Mouse (Mus musculus): ENCODE results near the gene Cers6.
A peak's percentile ranks its signal among the peaks of the same experiment; 100 is the strongest.

Cers6 gene

DNA sequence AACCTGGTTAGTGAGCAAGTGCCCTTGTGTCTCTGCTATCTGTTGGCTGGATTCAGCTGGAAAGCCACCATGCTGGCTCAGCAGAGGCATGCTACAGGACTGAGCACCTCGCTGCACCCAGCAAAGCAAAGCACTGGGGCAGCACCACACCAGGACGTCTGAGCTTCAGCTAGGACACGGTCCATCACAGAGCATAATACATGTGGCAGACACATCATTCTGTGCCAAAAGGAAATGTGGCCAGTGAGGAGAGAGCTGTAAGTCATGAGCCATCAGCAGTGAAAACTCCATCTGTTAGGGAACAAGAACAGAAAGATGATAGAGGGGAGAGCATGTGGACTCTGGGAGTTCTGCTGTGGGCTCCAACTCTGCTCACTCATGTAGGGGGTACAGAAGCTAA is 254.7 kb downstream of the Cers6 start:
- DNase-seq (ENCODE audit: low spot score in 2 of 2), result no peak

DNA sequence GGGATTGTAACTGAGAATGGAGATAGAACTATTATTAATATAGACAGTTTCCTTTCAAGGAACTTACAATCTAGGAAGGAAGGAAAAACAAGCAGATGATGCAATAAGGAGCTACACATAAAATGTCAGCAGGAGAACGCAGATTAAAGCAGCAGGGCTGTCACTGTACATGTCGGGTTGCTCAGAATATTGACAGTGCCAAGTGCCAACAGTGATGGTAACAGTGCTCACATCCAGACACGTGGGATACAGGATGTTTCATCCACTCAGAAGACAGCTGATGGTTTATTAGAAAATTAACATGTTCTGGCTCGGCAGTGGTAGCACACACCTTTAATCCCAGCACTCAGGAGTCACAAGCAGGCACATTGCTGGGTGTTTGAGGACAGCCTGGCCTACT is 255.5 kb downstream of the Cers6 start:
- no peak for DNase-seq (ENCODE audit: low spot score in 2 of 2)

DNA sequence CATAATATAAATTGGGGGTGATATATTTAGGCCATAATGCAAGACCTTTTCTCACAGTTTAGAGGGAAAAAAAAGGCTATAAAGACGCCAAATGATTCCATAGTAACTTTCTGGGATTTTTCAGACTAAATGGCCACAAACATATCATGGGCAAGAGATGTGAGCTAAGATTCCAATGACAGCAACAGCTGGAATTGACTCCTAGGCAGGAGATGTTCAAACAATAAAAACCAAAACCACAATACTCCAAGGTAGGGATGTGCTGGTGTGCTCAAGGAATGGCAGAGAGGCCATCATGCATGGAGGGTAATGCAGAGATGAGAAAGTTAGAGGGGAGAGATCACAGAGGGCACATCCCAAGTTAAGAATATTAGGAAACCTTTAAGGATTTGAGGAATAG is 257.8 kb downstream of the Cers6 start:
- DNase-seq (ENCODE audit: low spot score in 2 of 2), result no peak

DNA sequence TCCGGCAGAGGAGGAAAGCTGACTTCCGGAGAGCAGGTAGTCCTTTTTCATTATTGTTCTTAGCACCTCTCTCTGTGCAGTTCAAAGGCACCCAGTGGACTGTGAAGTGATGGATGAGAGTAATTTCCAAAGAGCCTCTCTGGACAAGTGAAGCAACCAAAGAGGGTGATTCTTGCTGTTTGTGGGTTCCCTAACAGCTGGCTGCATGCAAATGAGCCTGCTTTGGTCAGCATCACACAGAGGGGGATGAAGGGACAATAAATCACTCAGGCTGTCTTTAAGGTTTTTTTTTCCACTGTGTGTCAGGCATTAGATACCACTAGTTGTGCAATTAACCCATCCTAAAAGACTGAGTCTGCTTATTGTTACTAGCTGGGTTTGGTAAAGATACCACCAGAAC is 258.5 kb downstream of the Cers6 start:
- no peak for DNase-seq (ENCODE audit: low spot score in 2 of 2)

DNA sequence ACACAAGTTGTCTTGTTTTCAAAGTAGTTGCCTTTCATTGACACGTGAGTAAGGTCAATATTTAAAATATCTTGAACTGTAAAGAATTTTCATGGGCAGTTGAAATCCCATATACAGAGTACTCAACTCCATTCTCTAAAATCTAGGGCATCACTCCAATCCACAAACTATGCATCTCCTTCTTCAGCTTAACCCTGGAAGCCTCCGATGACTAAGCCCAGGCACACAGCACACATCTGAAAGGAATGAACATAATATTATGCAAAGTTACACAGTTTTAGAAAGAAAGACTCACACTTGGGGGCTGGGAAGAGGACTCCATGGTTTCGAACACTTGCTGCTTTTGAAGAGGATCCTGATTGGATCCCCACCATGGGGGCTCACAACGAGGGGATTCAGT is 260.4 kb downstream of the Cers6 start:
- no peak for DNase-seq (ENCODE audit: low spot score in 2 of 2)

DNA sequence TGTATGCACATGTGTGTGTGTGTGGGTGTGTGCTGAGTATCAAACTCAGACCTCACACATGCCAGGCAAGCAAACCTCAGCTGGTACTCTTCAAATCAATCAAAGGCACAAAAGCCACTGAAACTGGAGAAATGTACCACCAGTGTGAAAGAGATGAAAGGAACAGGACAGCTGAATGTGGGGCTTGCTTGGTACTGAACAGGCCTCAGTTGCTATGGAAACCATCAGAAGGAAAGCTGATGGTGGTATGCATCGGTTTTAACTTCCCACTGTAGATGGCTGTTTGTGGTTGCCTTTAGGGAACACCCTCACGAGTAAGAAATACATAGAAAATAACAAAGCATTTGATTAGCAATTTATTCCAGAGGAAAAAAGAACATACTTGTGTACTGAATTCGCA is 264.2 kb downstream of the Cers6 start:
- DNase-seq (ENCODE audit: low spot score in 2 of 2), result no peak

DNA sequence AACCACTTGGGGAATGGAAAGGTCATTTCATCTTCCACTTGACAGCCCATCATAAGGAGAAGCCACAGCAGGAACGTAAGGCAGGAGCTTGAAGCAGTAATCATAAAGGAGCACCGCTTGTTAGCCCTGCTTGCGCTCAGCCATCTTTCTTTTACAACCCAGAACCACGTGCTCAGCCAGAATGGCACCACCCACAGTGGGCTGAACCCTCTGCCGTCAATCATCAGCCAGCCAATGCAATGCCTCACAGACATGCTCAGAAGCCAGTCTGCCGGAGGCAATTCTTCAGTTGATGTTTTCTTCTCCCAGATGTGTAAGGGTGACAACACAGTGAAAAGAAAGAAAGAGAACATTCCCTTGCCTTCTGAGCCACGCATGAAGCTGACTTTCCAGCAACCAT is 267.1 kb downstream of the Cers6 start:
- no peak for DNase-seq (ENCODE audit: low spot score in 2 of 2)

DNA sequence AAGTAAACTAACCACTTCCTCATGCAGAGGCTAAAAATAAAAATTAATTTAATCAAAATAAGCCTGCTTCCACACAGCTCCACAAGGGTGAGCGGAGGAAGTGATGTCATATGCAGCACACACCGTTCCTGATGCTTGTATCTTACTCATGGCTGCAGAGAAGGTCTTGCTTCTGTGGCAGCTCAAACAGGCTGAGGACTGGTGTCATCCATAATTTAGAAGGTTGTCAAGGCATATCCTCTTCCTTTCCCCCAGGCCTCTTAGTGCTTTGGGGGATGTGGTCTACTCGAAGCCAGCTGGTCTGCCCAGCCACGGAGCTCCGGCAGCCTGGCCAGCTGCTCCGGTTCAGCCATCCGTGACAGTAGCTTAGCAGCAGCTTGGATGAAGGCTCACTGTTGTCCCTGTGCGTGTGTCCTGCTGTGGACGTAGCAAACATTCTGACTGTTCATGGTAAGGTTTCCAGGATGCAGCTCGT is 267.7 kb downstream of the Cers6 start:
- no peak for DNase-seq (ENCODE audit: low spot score in 2 of 2)

DNA sequence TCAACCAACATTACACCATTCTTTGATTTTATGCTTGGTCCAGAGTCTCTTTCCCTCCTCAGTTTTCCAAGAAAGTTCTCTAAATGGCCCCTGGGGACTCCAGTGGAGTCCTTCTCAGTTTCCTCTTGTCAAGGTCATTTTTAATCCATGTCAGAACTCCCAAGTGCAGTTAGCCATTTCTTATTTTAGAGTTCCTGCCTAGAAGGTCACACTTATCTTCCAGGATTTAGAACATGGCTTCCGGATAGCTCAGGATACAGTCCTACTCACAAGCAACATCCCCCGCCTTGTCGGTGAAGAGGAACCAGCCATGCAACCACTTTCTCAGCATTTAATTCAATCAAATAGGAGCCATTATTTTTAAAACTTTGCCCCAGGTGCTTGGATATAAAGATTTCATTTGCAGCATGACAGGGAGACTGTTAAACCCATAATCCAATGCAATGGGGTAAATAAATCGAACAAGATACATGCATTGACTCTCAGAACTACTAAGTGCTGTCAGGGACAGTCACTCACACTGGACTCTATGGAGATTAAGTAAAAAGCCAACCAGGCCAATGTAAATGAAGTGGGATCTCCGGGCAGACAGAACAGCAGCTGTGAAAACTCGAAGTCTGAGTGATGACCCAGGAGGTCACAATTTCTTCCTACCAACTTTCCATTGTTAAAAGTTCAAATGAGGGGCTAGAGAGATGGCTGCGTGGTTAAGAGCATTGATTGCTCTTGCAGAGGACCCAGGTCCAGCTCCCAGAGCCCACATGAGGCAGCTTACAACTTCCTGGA is 268.4 kb downstream of the Cers6 start:
- no peak for DNase-seq (ENCODE audit: low spot score in 2 of 2)

DNA sequence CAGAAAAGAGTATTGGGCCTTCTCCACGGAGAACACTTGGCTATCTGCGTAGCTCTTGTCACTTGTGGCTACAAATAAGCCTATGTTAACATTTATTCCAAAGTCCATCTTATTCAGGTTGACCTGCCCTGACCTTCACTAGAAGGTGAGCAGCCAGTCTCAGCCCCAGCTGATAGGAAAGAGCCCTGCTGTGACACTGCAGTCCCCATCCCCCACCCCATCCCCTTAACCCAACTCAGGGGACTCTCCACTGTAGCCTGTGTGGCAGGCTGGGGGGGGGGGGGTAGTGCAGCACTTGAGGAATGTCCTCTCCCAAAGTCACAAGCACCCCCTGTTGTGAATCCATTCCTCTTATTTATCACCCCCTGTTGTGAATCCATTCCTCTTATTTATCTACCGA is 270.8 kb downstream of the Cers6 start:
- no peak for DNase-seq (ENCODE audit: low spot score in 2 of 2)

DNA sequence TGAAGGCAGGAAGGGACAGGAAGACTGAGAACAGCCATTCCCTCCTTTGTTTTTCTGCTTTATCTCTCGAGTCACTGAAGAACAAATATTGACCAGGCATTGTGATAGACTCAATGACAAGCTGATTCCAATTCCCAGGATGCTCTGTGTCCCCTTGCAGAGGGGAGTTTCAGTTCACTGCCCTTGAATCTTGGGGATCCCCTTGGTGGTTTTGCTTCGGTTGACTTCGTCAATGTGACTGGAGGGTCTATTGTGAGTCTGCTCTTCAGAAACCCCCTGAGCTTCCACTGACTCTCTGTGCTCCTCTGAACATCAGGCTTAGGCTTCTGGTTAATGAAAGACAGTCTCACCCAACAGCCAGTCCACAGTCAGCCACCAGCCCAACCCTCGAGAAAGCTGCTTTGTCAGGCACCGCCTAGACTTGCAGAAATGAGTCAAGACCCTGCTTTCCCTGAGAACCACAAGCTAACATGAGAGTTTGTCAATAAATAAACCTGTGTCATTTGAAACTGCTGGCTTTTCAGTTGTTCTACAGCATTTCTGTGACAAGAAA is 271.3 kb downstream of the Cers6 start:
- no peak for DNase-seq (ENCODE audit: low spot score in 2 of 2)

DNA sequence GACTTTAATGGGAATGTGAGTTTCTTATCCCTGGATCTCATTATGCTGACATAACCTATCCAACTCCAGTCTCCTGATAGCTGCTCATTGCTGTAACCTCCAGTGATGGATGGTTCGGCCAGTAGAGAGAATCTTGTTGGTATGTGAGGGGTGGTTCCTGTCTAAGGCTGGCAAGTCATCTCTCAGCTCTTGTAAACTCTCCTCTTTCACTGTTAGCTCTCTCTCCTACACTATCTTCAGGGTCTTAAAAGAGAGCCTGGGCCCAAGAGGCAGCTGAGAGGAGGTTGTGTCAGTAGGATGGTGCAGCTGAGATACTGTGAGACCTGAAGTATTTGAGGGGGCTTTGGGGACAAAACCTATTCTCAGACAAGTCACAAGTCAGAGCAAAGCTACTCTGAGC is 272.9 kb downstream of the Cers6 start:
- no peak for DNase-seq (ENCODE audit: low spot score in 2 of 2)

DNA sequence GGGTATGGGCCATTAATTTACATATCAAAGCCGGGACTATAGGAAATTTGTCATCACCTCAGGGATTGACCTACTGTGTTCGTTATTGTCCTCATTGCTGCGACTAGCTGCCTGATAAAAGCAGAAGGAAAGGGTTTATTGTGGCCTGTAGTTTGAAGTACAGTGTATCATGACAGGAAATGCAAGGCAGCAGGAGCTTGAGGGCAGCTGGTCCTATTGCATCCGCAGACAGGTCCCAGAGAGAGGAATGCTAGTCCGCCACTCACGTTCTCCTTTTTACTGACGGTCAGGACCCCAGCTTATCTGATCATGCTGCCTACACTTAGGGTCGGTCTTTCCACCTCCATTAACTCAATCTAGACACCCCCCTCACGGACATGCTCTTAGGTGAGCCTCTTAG is 273.7 kb downstream of the Cers6 start:
- DNase-seq (ENCODE audit: low spot score in 2 of 2), result no peak

DNA sequence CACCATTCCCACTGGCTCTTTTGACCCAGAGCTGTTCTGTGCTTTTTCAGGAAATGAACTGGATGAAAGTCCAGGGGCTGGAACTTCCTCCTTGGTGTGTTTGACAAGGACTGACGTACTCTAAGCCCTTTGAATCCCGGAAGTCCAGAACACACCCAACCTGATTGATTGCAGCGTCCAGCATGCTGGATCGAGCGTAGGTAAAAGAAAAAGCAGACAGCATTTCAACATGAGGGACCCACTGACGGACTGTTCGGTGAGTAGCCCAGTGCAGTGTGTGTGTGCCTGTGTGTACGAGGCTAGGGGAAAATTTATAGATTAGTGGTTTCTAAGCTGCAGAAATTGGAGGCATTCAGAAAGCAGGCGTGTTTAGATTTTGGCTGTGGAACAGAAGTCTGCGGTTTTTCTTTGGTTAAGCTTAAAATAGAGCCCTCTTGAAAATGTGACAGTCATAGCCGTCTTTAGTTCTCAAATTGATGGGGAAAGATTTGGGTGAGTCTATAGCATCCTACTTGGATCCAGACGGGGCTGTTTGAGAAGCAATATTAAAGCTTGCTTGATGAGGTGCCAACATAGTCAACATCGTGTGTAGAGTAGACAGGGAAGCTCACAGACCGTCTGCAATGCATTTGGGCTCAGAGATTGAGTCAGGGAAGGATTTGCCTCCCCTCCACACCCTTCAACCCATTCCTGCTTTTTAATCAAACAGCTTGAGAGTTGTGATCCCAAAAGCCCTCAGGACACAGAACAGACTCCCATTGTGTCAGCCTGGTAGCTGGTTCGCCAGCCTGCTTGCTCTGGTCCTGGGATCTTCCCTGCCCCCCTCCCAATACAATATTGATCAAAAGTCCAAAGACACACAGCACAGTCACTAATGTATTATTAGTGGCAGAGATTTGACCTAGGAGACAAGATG is 274.7 kb downstream of the Cers6 start, which contains the start of gene Nostrin:
Gene Nostrin, plus strand, starts transcription at position 140 of the 916 bp plus-strand sequence.
- peak in 1 of 2 experiments; percentile 28 for DNase-seq (ENCODE audit: low spot score in 2 of 2)

DNA sequence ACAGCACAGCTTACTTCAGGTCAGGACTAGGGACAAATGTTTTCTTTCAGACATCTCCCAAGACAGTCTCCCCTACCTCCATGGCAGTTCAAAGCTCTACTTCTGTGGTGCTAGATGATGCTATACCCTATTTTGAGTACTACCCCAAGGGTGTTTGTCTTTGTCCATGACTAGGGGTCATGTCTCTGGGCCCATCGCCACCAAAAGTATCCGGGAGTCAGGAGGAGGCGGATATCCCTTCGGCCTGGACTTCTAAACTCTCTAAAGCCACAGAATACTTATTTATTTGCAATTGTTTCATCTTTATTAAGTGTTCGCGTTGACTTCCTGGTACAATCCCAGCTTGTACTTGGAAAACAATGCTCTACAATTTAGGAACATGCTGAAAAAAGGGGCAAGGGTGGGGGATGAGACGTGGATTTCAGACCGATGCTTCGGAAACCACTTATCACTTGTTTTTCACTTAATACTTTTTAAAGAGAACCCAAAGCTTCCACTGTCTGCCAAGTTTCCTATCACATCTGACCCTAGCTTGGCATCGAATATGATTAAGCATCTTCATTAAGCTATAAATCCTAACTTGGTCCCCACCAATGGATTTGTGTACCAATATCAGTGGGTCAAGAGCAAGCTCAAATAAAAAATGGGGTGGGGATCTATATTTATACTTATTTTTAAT is 276.3 kb downstream of the Cers6 start:
- no peak for DNase-seq (ENCODE audit: low spot score in 2 of 2)

DNA sequence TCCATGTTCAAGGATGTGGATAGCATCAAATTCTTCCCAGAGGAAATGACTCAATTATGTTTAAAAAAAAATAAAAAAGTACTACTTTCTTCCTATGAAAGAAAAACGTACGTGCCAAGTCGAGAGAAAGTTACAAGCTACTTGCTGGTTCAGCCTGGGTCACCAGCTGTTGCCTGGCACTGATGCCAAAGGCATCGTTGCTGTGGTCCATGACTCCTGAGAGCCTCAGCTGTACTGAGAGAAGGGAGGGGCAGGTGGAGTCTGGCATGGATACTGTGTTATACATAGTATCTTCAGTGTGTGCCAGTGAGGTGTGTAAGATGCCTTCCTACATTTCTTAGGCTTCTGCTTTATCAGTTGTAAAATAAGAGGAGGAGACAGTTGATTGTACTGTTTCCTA is 277.5 kb downstream of the Cers6 start:
- peak in 1 of 2 experiments; percentile 22 for DNase-seq (ENCODE audit: low spot score in 2 of 2)

DNA sequence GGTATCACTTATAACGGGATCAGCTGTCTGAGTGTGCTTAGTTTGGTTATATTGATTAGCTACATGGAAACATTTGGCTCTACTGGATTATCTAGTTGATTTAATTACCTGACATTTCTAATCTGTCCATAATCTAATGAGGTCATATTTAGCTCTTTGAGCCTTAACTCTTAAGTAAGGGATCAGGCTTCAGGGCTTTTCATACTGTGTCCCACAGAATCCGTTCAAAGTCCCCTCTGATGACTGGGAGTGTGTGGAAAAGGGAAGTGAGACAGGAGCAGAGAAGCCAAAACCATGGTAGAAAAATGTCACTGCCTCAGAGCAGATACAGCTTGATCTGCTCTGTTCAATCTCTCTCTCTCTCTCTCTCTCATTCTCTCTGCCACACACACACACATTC is 279.0 kb downstream of the Cers6 start:
- no peak for DNase-seq (ENCODE audit: low spot score in 2 of 2)

DNA sequence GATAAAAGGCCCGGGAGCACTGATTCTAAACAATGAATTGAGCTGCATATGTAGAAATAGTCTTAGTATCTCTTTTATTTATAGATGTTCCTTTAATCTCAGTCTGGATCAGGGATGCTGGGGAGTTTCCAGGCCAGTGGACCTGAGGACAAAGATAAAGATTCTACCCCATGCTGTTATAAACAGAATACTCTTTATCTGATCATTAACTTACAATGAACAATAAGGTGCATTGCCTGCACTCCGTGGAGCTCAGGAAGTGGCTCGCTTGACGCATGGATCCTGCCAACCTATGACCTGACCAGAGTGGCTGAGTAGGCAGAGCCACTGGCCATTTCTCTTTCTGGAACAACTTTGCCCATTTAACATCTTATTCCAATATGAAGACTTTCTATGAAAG is 279.6 kb downstream of the Cers6 start:
- no peak for DNase-seq (ENCODE audit: low spot score in 2 of 2)

DNA sequence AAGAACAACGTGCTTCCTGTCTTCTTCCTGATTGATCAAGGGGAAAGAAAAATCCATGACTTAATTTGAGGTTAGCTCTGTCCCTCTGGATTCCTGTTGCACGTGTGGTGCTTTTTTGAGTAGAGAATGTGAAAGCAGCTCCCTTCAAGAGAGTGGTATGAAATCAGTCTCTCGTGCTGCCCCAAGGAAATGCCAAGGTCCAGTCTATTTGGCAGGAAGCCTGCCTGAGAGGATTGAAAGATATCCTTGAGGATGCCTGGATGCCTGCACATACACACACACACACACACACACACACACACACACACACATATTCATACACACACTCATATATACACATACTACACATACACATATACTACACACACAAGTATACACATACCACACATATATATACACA is 287.4 kb downstream of the Cers6 start:
- no peak for DNase-seq (ENCODE audit: low spot score in 2 of 2)

DNA sequence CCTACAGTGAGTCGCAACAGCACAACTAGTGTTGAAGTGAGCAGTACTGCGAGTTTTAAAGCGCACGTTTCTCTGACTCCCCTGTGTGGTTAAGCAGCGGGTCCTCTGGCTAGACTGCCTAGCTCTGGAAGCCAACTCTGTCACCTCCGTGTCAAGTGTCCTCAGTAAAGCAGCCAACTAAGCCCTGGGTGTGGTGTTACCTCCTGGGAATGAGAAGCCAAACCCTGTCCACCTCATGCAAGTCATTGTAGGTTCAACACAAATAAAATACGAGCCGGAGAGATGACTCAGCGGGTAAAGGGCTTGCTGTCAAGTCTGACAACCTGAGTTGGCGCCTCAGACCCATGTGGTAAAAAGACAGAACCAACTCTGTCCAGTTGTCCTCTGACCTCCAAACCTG is 287.9 kb downstream of the Cers6 start:
- no peak for DNase-seq (ENCODE audit: low spot score in 2 of 2)

DNA sequence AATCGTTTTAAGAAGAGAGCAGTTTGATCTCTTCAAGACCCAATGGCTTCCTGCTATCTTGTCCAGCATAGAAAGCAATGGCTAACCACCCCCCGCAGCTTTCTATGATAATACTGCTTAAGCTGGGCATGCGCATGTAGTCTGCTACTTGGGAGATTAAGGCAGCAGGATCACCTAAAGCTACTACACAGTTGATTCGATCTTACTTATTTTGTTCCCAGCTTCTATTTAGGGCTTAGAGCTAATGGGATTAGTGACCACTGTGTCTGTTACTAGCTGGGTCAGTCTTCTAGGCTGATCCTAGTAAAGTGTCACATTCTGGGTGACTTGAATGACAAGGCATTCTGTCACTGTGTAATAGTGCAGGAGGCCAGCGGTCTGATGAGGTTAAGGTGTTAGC is 289.6 kb downstream of the Cers6 start:
- DNase-seq (ENCODE audit: low spot score in 2 of 2), result no peak

DNA sequence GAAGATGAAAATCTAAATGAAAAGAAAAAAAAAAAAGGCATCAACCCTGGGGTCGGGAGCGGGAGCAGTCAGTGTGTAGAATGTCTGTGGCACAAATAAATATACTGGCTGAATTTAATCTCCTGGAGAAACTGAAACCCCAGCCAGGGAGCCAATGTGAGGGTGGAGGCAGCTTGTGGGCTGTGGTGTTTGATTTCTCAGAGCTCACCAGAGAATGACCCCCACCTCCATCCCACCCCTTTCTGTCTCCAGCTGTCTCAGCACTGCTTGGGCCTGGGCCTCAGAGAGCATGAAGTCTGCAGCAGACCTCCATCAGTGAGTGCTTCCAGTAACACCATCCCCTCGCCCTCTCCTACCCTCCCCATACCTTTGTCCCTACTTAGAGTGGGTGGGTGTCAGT is 294.6 kb downstream of the Cers6 start:
- no peak for DNase-seq (ENCODE audit: low spot score in 2 of 2)
